Mouse (Mus musculus): ENCODE results near the gene Lrrc73.

Gene Lrrc73

GRCm38 (mm10) chr17:46259675-46260074 lies 6.3 kb downstream of the Lrrc73 start:
- no peak for DNase-seq (ENCODE audit: low spot score in 2 of 2)

DNA sequence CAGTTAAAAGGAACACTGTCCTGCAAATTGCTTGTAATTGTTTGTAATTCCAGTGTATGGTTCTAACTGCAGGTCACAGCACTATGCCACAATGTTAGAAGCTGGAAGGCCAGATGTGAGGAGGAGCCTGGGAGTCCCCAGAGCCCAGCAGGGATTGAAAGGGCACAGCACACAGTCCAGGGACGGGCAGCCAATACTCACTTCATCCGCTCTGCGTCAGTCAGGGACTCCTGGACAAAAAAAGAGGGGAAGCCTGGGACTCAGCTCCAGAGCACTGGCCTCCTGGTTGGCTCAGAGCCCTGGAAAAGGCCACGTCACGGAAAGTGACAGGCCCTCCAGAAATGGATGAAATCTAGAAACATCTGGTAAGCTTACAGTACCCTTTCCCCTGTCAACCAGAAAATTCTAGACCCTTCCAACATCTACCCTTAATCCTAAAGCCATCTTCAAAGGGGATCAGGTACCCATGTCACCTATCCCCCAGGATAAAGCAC lies 8.9 kb downstream of the Lrrc73 start:
- no peak for DNase-seq (ENCODE audit: low spot score in 2 of 2)

GRCm38 (mm10) chr17:46265502-46265901 lies 12.2 kb downstream of the Lrrc73 start:
- no peak for DNase-seq (ENCODE audit: low spot score in 2 of 2)

- DNase-seq (ENCODE audit: low spot score in 2 of 2): peak; percentile 87 to 89
These were observed 12.7 kb downstream of the Lrrc73 start for GRCm38 (mm10) chr17:46265918-46266618.

- no peak for DNase-seq (ENCODE audit: low spot score in 2 of 2)
These were observed 13.7 kb downstream of the Lrrc73 start for GRCm38 (mm10) chr17:46266986-46267385.

GRCm38 (mm10) chr17:46267511-46267910 lies 14.2 kb downstream of the Lrrc73 start:
- no peak for DNase-seq (ENCODE audit: low spot score in 2 of 2)

DNA sequence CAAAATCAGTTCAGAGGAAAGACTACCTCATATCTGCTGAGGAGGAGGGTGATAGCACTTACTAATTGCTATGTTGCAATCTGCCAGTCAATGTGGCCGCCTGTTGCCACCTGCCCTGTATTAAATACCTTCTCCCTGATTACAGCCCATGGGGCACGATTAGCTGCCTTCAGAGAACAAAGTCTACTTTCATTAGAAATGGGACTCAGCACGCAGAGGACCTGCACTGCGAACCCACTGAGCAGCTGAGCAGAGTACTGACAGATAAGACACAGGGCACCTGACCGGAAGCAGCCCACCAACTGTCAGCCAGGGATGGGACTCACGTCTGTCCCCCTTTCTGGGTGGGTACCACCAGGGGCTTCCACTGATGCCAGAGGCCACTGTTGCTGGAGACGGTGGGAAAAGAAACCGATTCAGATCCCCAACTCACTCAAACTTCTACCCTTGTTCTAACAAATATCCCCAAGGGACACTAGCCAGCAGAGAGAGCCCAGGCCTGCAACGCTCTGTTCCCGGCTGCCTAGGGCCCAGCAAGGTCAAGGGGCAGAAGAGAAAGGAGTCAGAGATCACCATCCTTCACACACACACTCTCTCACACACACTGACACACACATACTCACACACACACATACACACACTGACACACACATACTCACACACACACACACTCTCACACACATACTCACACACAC lies 14.8 kb downstream of the Lrrc73 start:
- DNase-seq (ENCODE audit: low spot score in 2 of 2): no peak

DNA sequence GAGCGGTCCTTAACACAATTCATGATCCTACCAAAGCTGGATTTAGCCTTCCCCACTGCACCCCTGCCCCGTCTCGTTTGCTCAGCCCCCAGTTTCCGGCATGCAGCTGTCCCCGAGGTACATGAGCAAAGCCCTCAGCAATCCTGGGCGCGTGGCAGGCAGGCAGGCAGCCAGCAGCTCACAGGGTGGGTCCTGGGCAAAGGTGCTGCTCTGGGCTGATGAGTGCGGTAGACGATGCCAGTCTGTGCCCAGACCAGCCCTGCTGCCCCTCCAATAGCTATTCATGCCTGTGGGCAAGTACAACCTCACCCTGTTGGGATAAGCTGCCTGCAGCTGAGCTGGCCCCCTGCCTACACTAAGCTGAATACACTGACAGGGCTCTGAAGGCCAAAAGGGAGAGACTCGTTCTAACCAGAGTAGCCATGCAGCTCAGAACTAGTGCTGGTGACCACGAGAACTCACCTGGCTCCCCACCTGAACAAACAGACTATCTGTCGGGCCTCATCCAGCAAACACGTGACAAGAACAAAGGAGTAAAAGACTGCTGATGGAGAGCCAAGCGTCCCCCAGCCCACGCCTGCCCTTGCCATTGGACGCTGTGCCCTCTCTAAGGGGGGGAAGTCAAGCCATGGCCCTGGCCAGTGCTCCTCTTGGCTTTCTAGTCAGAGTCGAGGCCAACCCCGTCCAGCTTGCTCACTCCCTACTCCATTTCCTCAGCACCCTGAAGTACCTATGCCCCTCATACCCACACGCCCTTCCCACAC lies 16.6 kb downstream of the Lrrc73 start:
- DNase-seq (ENCODE audit: low spot score in 2 of 2): peak in 1 of 2 experiments; percentile 18

DNA sequence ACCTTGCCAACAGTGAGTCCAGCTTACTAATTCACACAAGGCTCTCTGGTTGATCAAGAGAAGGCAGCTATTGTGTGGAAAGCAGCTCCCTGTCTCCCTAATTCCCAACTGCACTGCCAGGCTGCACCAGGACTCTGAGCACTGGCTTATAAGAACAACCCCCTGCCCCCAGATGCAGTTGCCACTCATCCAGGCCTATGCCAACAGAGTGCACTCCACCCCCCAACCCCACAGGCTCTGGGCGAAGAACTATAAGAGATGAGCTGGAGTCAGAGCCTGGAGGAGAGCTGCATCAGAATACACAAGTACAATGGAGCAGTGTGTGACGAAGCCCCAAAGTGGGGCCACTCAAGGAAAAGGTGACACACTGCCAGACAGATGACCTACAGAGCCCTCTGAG lies 18.7 kb downstream of the Lrrc73 start:
- no peak for DNase-seq (ENCODE audit: low spot score in 2 of 2)

GRCm38 (mm10) chr17:46272675-46273074 lies 19.3 kb downstream of the Lrrc73 start:
- no peak for DNase-seq (ENCODE audit: low spot score in 2 of 2)

DNA sequence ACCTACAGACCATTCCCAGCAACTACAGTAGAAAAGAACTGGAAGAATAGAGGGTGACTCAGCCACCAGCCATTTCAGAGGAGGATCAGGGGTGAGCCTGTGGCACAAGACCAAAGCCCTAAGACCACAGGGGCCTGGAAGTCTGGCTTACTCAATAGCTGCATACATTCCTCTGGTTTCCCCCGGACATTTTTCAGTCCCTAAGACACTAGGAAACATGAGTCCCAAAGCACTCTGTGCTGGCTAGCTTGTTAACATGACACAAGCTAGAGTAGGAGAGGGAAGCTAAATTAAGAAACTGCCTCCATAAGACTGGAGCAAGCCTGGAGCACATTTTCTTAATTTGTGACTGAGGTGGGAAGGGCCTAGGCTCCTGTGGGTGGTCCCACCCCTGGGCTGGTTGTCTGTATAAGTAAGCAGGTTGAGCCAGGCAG lies 20.5 kb downstream of the Lrrc73 start:
- peak in 1 of 2 experiments; percentile 57 for DNase-seq (ENCODE audit: low spot score in 2 of 2)

DNA sequence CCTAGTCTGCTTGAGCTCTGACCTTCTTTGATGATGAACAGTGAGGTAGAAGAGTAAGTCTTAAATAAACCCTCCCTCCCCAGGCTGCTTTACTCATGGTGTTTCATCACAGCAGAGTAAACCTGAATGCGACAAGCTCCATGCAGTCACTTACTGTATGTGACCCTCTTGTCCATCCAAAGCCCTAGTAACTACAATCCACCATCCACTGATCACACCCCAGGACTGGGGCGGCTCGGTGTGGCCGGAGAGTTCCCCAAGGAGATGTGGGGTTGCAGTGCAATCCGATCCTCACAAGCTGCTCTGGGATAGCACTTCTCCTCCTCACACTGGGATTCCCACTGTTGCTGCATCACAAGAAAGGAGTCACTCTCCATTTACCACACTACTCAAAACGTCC lies 21.1 kb downstream of the Lrrc73 start:
- DNase-seq (ENCODE audit: low spot score in 2 of 2): peak in 1 of 2 experiments; percentile 6

DNA sequence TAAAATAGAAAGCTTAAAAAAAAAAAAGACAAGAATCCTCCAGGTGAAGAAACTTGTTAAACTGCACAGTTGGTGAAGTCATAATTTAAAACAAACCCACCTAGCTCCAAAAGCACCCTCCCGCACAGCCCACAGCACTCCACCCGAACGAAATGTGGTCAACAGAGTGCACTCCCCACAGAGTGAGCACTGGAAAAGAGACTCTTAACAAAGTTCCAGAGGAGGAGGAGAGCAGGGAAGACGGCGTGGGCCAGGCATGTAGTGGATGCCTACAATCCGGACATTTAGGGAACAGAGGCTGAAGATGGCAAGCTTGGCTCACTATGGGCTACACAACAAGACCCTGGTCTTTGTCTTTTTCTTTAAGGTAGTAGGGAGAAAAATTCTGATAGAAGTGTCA lies 21.7 kb downstream of the Lrrc73 start:
- peak in 1 of 2 experiments; percentile 2 for DNase-seq (ENCODE audit: low spot score in 2 of 2)

DNA sequence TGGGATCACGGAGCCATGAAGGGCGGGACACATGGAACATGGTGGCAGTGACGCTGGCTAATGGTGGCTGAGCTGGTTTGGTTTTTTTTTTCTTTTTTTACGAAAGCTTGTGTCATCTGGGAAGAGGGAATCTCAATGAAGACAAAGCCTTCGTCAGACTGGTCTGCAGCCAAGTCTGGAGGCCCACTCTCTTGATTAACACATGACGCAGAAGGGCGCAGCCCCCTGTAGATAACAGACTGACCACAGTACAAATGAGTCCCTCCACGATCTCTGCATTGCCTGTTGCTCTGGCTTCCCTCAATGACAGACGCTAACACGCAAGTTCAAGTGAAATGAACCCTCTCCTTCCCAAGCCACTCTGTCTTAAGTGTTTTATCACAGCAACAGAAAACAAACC lies 22.2 kb downstream of the Lrrc73 start:
- no peak for DNase-seq (ENCODE audit: low spot score in 2 of 2)

DNA sequence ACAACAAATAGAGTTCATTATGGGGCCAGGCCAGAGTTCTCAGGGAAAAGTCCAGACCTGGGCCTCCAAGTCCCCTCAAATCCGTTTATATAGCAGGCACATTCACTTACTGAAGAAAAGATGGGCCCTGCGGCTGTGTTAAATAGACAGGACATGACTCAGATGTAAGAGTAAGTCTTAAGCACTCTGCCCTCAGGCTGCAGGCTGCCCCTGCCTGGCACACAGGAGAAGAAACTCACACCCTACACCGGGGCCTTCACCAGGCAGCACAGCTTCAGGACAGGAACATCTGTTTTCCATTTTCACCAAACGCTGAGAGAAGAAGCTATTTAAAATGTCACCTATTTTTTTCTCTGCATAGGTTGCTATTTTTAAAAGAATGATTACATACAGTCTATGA lies 24.3 kb downstream of the Lrrc73 start:
- DNase-seq (ENCODE audit: low spot score in 2 of 2): peak in 1 of 2 experiments; percentile 23

GRCm38 (mm10) chr17:46278011-46278765 lies 24.9 kb downstream of the Lrrc73 start:
- peak in 1 of 2 experiments; percentile 4 for DNase-seq (ENCODE audit: low spot score in 2 of 2)

DNA sequence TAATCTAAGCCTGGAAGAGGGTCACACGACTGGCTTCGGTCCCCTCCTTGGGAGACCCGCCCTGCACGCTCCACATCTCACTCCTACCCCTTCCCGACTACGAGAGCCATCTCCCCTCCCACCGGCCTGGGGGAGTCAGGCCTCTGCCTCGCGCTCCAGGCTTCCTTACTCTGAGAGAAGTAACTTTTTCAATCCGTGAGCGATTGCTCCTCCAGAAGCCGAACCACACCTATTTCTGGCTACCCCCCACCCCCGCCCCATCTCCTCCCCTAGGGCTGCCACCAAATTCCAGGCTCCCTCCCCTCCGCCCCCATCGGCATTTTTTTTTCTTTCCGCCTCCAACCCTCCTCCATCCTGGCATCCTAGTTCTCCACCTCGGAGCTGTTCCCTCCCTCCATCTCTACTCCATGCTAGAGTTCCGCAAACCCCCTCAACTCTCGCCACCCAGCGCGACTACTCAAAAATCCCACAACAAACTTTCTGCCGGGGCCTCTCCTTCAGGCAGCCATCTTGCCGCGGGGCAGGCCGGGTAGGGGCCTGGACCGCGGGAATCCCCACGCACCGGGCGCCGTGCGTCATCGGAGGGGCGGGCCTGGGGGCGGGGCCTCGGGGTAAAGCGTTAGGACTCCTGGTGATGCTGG lies 29.3 kb downstream of the Lrrc73 start, which contains the start of gene Tjap1:
Gene Tjap1 (minus strand): TSS at position 544 of the 641 bp plus-strand sequence.
- peak; percentile 71 to 82 for DNase-seq (ENCODE audit: low spot score in 2 of 2)

- peak in 1 of 2 experiments; percentile 5 for DNase-seq (ENCODE audit: low spot score in 2 of 2)
These were observed 29.8 kb downstream of the Lrrc73 start for GRCm38 (mm10) chr17:46283140-46283539.

DNA sequence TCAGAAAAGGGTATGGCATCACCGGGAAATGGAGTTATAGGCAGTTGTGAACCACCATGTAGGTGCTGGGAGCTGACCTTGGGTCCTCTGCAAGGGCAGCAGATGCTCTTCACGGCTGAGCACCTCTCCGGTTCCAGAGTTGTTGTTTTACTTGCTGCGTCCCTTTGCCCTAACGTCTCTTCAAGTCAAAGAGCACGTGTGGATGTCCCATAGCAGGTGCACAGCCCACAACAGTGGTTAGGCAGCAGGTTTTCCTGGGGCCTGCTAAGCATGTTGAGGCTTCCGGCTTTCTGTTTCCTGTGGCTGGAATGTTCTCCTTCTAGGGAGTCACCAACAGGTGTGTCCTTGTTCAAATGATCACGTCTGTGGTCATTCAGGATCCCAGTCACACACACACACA lies 30.6 kb downstream of the Lrrc73 start:
- no peak for DNase-seq (ENCODE audit: low spot score in 2 of 2)

DNA sequence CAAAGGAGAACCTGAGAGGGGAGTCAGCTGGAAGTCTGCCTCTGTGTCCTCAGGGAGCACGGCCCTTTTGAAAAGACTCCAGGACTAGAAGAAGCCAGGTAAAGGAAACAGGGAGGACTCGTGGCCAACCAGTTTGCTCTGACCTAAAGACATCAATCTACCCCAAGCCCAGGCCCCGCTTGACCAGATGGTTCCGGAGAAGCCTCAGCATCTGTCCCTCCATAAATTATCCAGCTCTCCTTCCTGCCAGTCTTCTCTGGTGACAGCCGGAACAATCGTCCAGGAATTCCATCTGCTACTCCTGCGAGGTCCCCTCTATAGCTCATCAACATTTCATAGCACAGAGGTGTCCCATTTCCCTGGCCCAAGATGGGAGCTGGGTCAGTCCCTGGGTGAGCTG lies 31.3 kb downstream of the Lrrc73 start:
- DNase-seq (ENCODE audit: low spot score in 2 of 2): no peak

DNA sequence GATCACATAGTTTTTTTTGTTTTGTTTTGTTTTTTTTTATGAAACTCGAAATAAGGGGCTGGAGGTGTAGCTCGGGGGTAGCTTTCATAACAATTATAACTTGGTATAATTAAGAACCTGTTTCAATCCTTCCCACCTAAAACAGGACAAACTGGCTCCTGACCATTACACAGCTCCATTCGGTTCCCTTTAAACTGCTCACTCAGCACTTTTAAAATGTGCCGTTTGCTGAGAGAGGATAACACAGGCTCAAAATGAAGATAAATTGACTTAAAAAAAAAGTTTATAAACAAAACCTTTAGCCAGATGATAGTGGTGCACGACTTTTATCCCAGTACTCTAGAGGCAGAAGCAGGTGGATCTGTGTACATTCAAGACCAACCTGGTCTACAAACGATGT lies 32.1 kb downstream of the Lrrc73 start:
- no peak for DNase-seq (ENCODE audit: low spot score in 2 of 2)

All from right cerebral cortex, adult 2 months (tissue).